Mouse (Mus musculus): ENCODE data around the gene Amer2. TPM values are rescaled to one million over a fixed set of nuclear protein-coding genes. Genes with fewer than 3 reads are reported as not detected.

The Amer2 gene
- total RNA-seq, 2 experiments from 2014 or later, result 3.0 to 3.3 TPM

- no peak for DNase-seq (ENCODE audit: low spot score in 2 of 2)
Measured at GRCm38 (mm10) chr14:60386591-60387501, 13.8 kb downstream of the Amer2 start.

- DNase-seq (ENCODE audit: low spot score in 2 of 2), result no peak
Measured at GRCm38 (mm10) chr14:60388332-60388731, 15.3 kb downstream of the Amer2 start.

GRCm38 (mm10) chr14:60392202-60392601, 19.1 kb downstream of the Amer2 start:
- no peak for DNase-seq (ENCODE audit: low spot score in 2 of 2)

GRCm38 (mm10) chr14:60397321-60397720, 24.3 kb downstream of the Amer2 start:
- DNase-seq (ENCODE audit: low spot score in 2 of 2), result no peak

GRCm38 (mm10) chr14:60398861-60399260, 25.8 kb downstream of the Amer2 start:
- no peak for DNase-seq (ENCODE audit: low spot score in 2 of 2)

GRCm38 (mm10) chr14:60403228-60403627, 30.2 kb downstream of the Amer2 start:
- DNase-seq (ENCODE audit: low spot score in 2 of 2), result no peak

GRCm38 (mm10) chr14:60405829-60406228, 32.8 kb downstream of the Amer2 start:
- no peak for DNase-seq (ENCODE audit: low spot score in 2 of 2)

- DNase-seq (ENCODE audit: low spot score in 2 of 2), result no peak
Measured at GRCm38 (mm10) chr14:60406543-60406942, 33.5 kb downstream of the Amer2 start.

GRCm38 (mm10) chr14:60407319-60407718, 34.3 kb downstream of the Amer2 start:
- no peak for DNase-seq (ENCODE audit: low spot score in 2 of 2)

- DNase-seq (ENCODE audit: low spot score in 2 of 2), result no peak
Measured at GRCm38 (mm10) chr14:60409702-60410491, 36.8 kb downstream of the Amer2 start.

GRCm38 (mm10) chr14:60411229-60411628, 38.2 kb downstream of the Amer2 start:
- DNase-seq (ENCODE audit: low spot score in 2 of 2), result no peak

- DNase-seq (ENCODE audit: low spot score in 2 of 2), result no peak
Measured at GRCm38 (mm10) chr14:60414691-60415090, 41.6 kb downstream of the Amer2 start.

GRCm38 (mm10) chr14:60417924-60418323, 44.9 kb downstream of the Amer2 start:
- no peak for DNase-seq (ENCODE audit: low spot score in 2 of 2)

- DNase-seq (ENCODE audit: low spot score in 2 of 2), result no peak
Measured at GRCm38 (mm10) chr14:60422920-60423319, 49.9 kb downstream of the Amer2 start.

GRCm38 (mm10) chr14:60424174-60424573, 51.1 kb downstream of the Amer2 start:
- DNase-seq (ENCODE audit: low spot score in 2 of 2), result no peak

GRCm38 (mm10) chr14:60425553-60425952, 52.5 kb downstream of the Amer2 start:
- no peak for DNase-seq (ENCODE audit: low spot score in 2 of 2)

- DNase-seq (ENCODE audit: low spot score in 2 of 2), result no peak
Measured at GRCm38 (mm10) chr14:60427896-60428295, 54.8 kb downstream of the Amer2 start.

GRCm38 (mm10) chr14:60429513-60429912, 56.5 kb downstream of the Amer2 start:
- no peak for DNase-seq (ENCODE audit: low spot score in 2 of 2)

- DNase-seq (ENCODE audit: low spot score in 2 of 2), result no peak
Measured at GRCm38 (mm10) chr14:60431515-60431914, 58.5 kb downstream of the Amer2 start.

GRCm38 (mm10) chr14:60432136-60432535, 59.1 kb downstream of the Amer2 start:
- DNase-seq (ENCODE audit: low spot score in 2 of 2), result no peak

GRCm38 (mm10) chr14:60435515-60435914, 62.5 kb downstream of the Amer2 start:
- no peak for DNase-seq (ENCODE audit: low spot score in 2 of 2)

GRCm38 (mm10) chr14:60436364-60436763, 63.3 kb downstream of the Amer2 start:
- DNase-seq (ENCODE audit: low spot score in 2 of 2), result no peak
